Mouse (Mus musculus): ENCODE results near the gene Rnase12. TPM values are rescaled to one million over a fixed set of nuclear protein-coding genes. Genes with fewer than 3 reads are reported as not detected.
"Not testable (repeated sequence)": the region's sequence is repeated elsewhere in the genome, so short reads cannot be mapped to it uniquely, and the experiment has no call there.

The Rnase12 gene
- polyA plus RNA-seq (2015; fragmentation: Nextera tagmentation; extraction: Ambion mirVana): 1.7 and 2.0 TPM in 2 replicates

DNA sequence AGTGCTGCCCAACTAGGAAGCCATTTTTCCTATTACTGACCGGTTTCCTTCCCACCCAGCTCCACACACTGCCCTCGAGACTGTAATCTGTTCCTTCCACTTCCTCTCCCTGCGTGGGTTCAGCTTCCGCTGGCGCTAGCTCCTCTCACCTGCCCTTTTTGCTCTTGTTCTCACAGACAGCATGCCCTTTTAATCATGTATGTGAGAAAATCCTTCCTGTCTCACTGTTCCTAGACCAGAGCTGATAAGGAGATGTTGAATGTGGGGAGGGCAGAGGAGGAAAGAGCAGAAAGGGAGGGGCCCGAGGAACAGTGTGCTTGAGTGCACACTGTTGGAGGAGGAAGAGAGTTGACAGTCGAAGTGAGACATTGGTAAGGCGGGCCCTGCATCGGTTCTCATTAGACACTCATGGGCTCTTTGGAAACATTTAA lies at the start of gene Rnase12:
Gene Rnase12 (minus strand): TSS at position 261 of the 431 bp plus-strand sequence.
- 8% methylated on average over 9 of the region's 9 CpGs for WGBS (ENCODE audit: insufficient replicate concordance)

DNA sequence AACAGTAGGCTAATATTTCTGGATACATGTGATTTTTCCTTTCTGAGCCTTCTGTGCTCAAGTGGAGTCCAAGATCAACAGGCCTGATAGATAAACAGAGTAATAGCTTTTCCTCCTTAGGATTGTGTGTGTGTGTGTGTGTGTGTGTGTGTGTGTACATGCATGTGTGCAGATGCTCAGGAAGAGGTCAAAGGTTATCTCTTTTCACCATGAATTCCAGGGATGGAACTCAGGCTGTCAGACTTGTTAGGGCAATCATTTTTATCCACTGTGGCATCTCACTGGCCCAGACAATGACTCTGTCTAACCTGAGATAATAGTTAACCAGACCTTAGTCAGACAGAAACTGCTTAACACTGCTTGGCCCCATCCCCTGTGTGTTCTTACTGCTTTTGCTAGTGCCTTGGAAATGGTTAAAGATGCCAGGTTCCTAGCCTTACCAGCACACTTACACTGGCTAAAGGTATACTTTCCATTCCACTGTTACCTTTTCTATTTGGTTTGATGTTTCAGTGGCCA lies 49.0 kb upstream of the Rnase12 start:
- H3K27ac ChIP-seq (ENCODE audit: low read length): no peak overlapping the region
- H3K27me3 ChIP-seq (ENCODE audit: control insufficient read depth, insufficient read depth, low read depth, low read length): no peaks in the 10 kb centered on the region
- H3K9me3 ChIP-seq (replicated peaks; ENCODE audit: control insufficient read depth, low read length): no peaks in the 10 kb centered on the region
- H3K36me3 ChIP-seq (ENCODE audit: control insufficient read depth, insufficient read depth): no peaks in the 10 kb centered on the region
- ATAC-seq (ENCODE audit: low read depth): no peak
- H3K4me3 ChIP-seq (ENCODE audit: low read depth, low read length): no peak overlapping the region
- peaks cover 8% of the 10 kb centered on the region for H3K4me1 ChIP-seq (ENCODE audit: control insufficient read depth, low read depth, low read length)
- no peak overlapping the region for H3K9ac ChIP-seq (ENCODE audit: low read depth, low read length)
- no peak overlapping the region for H3K4me2 ChIP-seq (ENCODE audit: low read depth, low read length)

More for the DNA sequence above, at the start of gene Rnase12:
- ATAC-seq (ENCODE audit: low read depth): peak; percentile 58
- no peak within 1 kb of the TSS for H3K4me3 ChIP-seq (ENCODE audit: low read depth, low read length)
- no peak within 1 kb of the TSS for H3K9ac ChIP-seq (ENCODE audit: low read depth, low read length)
- H3K9me3 ChIP-seq (replicated peaks; ENCODE audit: control insufficient read depth, low read length): no peaks in the 10 kb centered on the region
- no peak within 1 kb of the TSS for H3K27ac ChIP-seq (ENCODE audit: low read length)
- no peaks in the 10 kb centered on the region for H3K36me3 ChIP-seq (ENCODE audit: control insufficient read depth, insufficient read depth)
- H3K27me3 ChIP-seq (ENCODE audit: control insufficient read depth, insufficient read depth, low read depth, low read length): no peaks in the 10 kb centered on the region
- peaks cover 11% of the 10 kb centered on the region for H3K4me1 ChIP-seq (ENCODE audit: control insufficient read depth, low read depth, low read length)
- no peak within 1 kb of the TSS for H3K4me2 ChIP-seq (ENCODE audit: low read depth, low read length)

DNA sequence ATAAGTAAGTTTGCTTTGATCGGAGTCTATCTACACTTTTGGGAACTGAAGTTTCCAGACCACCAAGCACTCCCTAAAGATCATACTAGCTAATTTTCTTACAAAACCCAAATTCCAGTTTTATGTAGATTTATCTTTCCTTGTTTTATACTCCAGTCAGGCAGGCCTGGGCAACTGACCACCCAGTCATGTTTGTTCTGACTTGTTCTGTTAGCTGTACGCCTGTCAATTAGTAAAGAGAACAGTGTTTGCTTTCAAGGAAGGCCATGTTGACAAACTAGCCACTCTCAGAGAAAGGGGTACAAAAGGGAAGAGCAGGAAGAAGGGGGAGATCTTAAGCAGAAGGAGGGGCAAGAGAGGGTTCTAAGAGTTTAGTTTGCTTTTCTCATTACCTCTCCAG lies 46.9 kb upstream of the Rnase12 start:
- Histone ChIP-seq H3K4me2 (ENCODE audit: low read depth, low read length) (no peak overlapping the region), H3K27me3 (ENCODE audit: control insufficient read depth, insufficient read depth, low read depth, low read length) (no peaks in the 10 kb centered on the region), H3K4me3 (ENCODE audit: low read depth, low read length) (no peak overlapping the region), H3K36me3 (ENCODE audit: control insufficient read depth, insufficient read depth) (no peaks in the 10 kb centered on the region), H3K4me1 (ENCODE audit: control insufficient read depth, low read depth, low read length) (peaks cover 8% of the 10 kb centered on the region), H3K27ac (ENCODE audit: low read length) (no peak overlapping the region), H3K9me3 (replicated peaks; ENCODE audit: control insufficient read depth, low read length) (no peaks in the 10 kb centered on the region), H3K9ac (ENCODE audit: low read depth, low read length) (no peak overlapping the region)
- ATAC-seq (ENCODE audit: low read depth): no peak
- 67% methylated on average over 2 of the region's 2 CpGs for WGBS (ENCODE audit: insufficient replicate concordance)

DNA sequence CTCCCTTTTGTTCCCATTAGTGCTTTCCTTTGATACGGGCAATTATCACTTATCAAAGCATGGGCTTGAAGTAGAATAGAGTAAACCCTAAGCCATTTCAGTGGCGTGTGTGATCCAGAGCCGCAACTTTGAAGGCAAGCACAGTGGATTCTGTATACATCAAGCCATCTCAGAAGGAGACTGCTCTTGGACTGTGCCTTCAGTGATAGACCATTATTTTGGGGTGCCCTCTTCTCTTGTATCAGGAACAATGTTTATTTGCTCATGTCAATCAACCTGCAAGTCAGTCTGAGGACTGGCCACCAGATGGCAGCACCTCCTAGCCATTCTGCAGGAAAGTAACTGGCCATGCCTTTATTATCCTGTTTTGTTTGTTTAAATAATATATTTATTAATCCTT lies 45.8 kb upstream of the Rnase12 start:
- no peaks in the 10 kb centered on the region for H3K27me3 ChIP-seq (ENCODE audit: control insufficient read depth, insufficient read depth, low read depth, low read length)
- no peak overlapping the region for H3K27ac ChIP-seq (ENCODE audit: low read length)
- no peak overlapping the region for H3K9ac ChIP-seq (ENCODE audit: low read depth, low read length)
- no peak overlapping the region for H3K4me2 ChIP-seq (ENCODE audit: low read depth, low read length)
- no peaks in the 10 kb centered on the region for H3K36me3 ChIP-seq (ENCODE audit: control insufficient read depth, insufficient read depth)
- ATAC-seq (ENCODE audit: low read depth): no peak
- H3K9me3 ChIP-seq (replicated peaks; ENCODE audit: control insufficient read depth, low read length): no peaks in the 10 kb centered on the region
- WGBS (ENCODE audit: insufficient replicate concordance): 69% methylated on average over 3 of the region's 3 CpGs
- H3K4me1 ChIP-seq (ENCODE audit: control insufficient read depth, low read depth, low read length): peaks cover 8% of the 10 kb centered on the region
- no peak overlapping the region for H3K4me3 ChIP-seq (ENCODE audit: low read depth, low read length)

DNA sequence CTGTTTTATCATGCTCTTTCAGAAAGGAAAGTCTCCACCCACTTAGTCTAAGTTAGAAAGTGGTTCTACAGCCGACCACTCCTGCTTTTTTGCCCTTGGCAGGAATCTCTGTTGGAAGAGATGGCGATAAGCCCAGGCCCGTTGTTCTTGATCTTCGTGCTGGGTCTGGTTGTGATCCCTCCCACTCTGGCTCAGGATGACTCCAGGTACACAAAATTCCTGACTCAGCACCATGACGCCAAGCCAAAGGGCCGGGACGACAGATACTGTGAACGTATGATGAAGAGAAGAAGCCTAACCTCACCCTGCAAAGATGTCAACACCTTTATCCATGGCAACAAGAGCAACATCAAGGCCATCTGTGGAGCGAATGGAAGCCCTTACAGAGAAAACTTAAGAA lies 43.8 kb upstream of the Rnase12 start:
- H3K27me3 ChIP-seq (ENCODE audit: control insufficient read depth, insufficient read depth, low read depth, low read length): no peaks in the 10 kb centered on the region
- H3K4me1 ChIP-seq (ENCODE audit: control insufficient read depth, low read depth, low read length): peaks cover 3% of the 10 kb centered on the region
- H3K9me3 ChIP-seq (replicated peaks; ENCODE audit: control insufficient read depth, low read length): no peaks in the 10 kb centered on the region
- H3K27ac ChIP-seq (ENCODE audit: low read length): no peak overlapping the region
- H3K4me3 ChIP-seq (ENCODE audit: low read depth, low read length): no peak overlapping the region
- no peaks in the 10 kb centered on the region for H3K36me3 ChIP-seq (ENCODE audit: control insufficient read depth, insufficient read depth)
- 67% methylated on average over 9 of the region's 9 CpGs for WGBS (ENCODE audit: insufficient replicate concordance)
- ATAC-seq (ENCODE audit: low read depth): no peak
- no peak overlapping the region for H3K4me2 ChIP-seq (ENCODE audit: low read depth, low read length)
- no peak overlapping the region for H3K9ac ChIP-seq (ENCODE audit: low read depth, low read length)

DNA sequence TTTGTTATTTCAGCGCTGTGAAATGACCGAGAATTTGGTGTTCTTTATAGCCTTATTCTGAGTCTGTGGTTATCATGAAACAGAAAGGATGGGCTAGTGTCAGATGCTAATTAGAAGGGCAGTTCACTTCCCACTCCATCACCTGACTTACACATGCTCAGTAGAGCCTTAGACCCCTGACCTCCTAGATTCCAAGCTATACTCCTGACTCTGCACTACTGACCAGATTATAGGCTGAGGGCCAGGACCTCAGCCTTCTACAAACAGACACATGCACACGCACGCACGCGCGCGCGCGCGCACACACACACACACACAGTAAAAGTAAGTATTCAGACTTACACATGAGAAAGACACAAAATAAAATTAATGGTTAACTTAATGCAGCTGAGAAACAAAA lies 41.5 kb upstream of the Rnase12 start:
- H3K36me3 ChIP-seq (ENCODE audit: control insufficient read depth, insufficient read depth): no peaks in the 10 kb centered on the region
- WGBS (ENCODE audit: insufficient replicate concordance): 86% methylated on average over 11 of the region's 11 CpGs
- H3K27ac ChIP-seq (ENCODE audit: low read length): no peak overlapping the region

DNA sequence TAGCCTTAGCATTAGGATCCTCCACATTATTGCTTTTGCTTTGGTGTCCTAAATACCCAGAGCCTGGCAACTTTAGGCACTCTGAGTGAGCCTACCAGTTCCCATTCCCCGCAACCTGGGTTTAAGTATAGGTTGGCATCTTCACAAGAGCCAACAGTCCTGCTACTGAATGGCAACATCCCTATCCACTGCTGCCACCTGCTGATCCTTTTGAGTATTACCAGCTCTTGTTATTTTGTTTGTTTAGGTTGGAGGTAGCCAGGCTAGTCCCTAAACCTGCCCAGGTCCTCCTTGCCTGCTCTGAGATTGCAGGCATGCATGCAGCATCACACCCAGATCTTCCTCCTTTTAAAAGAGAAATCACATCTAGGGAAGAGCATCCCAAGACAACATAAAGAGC lies 40.8 kb upstream of the Rnase12 start:
- not testable (repeated sequence) for H3K27me3 ChIP-seq (ENCODE audit: control insufficient read depth, insufficient read depth, low read depth, low read length); H3K9me3 ChIP-seq (replicated peaks; ENCODE audit: control insufficient read depth, low read length); H3K9ac ChIP-seq (ENCODE audit: low read depth, low read length); H3K27ac ChIP-seq (ENCODE audit: low read length); ATAC-seq (ENCODE audit: low read depth); H3K4me3 ChIP-seq (ENCODE audit: low read depth, low read length); H3K4me1 ChIP-seq (ENCODE audit: control insufficient read depth, low read depth, low read length); H3K36me3 ChIP-seq (ENCODE audit: control insufficient read depth, insufficient read depth); H3K4me2 ChIP-seq (ENCODE audit: low read depth, low read length)
- WGBS (ENCODE audit: insufficient replicate concordance): 29% methylated on average over 1 of the region's 1 CpGs

More for the DNA sequence above, 41.5 kb upstream of the Rnase12 start:
- H3K4me3 ChIP-seq (ENCODE audit: low read depth, low read length): no peak overlapping the region
- H3K9ac ChIP-seq (ENCODE audit: low read depth, low read length): no peak overlapping the region
- no peak for ATAC-seq (ENCODE audit: low read depth)
- H3K4me1 ChIP-seq (ENCODE audit: control insufficient read depth, low read depth, low read length): peaks cover 9% of the 10 kb centered on the region
- no peaks in the 10 kb centered on the region for H3K27me3 ChIP-seq (ENCODE audit: control insufficient read depth, insufficient read depth, low read depth, low read length)
- H3K4me2 ChIP-seq (ENCODE audit: low read depth, low read length): no peak overlapping the region
- H3K9me3 ChIP-seq (replicated peaks; ENCODE audit: control insufficient read depth, low read length): no peaks in the 10 kb centered on the region

DNA sequence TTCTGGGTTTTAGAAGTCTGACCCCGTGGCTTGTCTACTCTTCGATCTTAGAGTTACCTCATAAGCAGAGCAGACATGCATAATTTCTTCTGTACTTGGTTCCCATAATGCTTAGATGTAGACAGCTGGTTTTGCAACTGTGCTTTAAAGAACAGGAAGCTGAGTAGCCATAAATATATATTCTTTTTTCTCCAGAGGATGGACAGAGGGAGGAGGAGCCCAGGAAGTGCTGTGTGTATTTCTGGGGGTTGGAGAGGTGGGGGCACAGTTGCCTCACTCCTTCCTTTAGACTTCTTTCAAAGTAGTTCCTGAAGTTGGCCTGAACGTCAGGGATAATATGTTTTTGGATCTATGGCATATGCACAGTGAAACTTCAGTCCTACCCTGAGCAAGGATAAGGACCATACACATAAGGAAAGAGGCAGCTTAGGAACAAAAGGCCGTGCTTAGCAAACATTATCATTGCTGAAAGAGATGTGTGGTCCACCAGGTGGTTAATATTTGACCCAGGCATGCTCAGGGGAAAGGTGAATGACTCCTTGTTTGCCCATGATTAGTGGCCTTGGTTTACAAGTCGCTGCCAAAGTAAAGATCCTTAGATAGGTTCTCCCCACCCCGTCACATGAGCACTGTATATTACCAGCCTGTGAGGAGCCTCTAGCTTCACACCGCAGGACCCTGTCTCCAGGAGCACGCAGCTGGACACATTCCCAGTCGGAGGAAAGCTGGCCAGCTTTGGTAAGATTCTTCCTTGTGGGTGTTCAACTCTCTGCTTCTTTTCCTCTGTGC lies 38.5 kb upstream of the Rnase12 start:
- no peaks in the 10 kb centered on the region for H3K27me3 ChIP-seq (ENCODE audit: control insufficient read depth, insufficient read depth, low read depth, low read length)
- no peak overlapping the region for H3K27ac ChIP-seq (ENCODE audit: low read length)
- H3K36me3 ChIP-seq (ENCODE audit: control insufficient read depth, insufficient read depth): no peaks in the 10 kb centered on the region
- 38% methylated on average over 9 of the region's 9 CpGs for WGBS (ENCODE audit: insufficient replicate concordance)
- no peak overlapping the region for H3K4me3 ChIP-seq (ENCODE audit: low read depth, low read length)
- no peak overlapping the region for H3K9ac ChIP-seq (ENCODE audit: low read depth, low read length)
- peaks cover 17% of the 10 kb centered on the region for H3K4me1 ChIP-seq (ENCODE audit: control insufficient read depth, low read depth, low read length)
- H3K9me3 ChIP-seq (replicated peaks; ENCODE audit: control insufficient read depth, low read length): no peaks in the 10 kb centered on the region
- no peak overlapping the region for H3K4me2 ChIP-seq (ENCODE audit: low read depth, low read length)
- peak; percentile 65 for ATAC-seq (ENCODE audit: low read depth)

DNA sequence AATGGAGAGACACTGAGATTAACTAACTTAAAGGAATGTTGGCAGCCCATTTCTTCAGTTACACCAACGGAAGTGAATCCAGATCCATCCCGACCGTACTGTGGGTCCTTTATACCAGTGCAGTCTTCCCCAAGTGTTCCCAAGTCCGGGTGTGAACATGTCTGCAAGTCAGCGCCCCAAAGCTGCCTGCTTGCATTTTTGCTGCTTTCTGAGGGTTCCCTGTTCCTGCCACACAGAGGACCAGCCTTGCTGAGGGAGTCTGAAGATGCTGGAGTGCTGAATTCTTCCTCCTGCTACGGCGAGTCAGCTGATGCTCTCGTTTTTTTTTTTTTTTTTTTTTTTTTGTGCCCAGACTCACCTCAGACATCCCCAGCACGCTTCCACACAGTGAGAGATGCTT lies 37.5 kb upstream of the Rnase12 start:
- no peaks in the 10 kb centered on the region for H3K27me3 ChIP-seq (ENCODE audit: control insufficient read depth, insufficient read depth, low read depth, low read length)
- ATAC-seq (ENCODE audit: low read depth): no peak
- no peak overlapping the region for H3K9ac ChIP-seq (ENCODE audit: low read depth, low read length)
- no peaks in the 10 kb centered on the region for H3K9me3 ChIP-seq (replicated peaks; ENCODE audit: control insufficient read depth, low read length)
- peaks cover 26% of the 10 kb centered on the region for H3K4me1 ChIP-seq (ENCODE audit: control insufficient read depth, low read depth, low read length)
- WGBS (ENCODE audit: insufficient replicate concordance): 50% methylated on average over 8 of the region's 9 CpGs
- no peak overlapping the region for H3K4me3 ChIP-seq (ENCODE audit: low read depth, low read length)
- H3K27ac ChIP-seq (ENCODE audit: low read length): no peak overlapping the region
- no peaks in the 10 kb centered on the region for H3K36me3 ChIP-seq (ENCODE audit: control insufficient read depth, insufficient read depth)
- H3K4me2 ChIP-seq (ENCODE audit: low read depth, low read length): no peak overlapping the region

Data from liver, embryonic 16.5 days (tissue).